Mouse (Mus musculus) CD4-positive helper T cell, adult 2 months (primary cell): Measurements from ENCODE around the gene Arhgap33.

Experiments
- DNase-seq: peaks from one replicate; pipeline ENCODE4 v3.0.0-alpha.2; 2012; ENCODE audit warnings: low read depth, missing footprints, low spot score

The Arhgap33 gene

DNA sequence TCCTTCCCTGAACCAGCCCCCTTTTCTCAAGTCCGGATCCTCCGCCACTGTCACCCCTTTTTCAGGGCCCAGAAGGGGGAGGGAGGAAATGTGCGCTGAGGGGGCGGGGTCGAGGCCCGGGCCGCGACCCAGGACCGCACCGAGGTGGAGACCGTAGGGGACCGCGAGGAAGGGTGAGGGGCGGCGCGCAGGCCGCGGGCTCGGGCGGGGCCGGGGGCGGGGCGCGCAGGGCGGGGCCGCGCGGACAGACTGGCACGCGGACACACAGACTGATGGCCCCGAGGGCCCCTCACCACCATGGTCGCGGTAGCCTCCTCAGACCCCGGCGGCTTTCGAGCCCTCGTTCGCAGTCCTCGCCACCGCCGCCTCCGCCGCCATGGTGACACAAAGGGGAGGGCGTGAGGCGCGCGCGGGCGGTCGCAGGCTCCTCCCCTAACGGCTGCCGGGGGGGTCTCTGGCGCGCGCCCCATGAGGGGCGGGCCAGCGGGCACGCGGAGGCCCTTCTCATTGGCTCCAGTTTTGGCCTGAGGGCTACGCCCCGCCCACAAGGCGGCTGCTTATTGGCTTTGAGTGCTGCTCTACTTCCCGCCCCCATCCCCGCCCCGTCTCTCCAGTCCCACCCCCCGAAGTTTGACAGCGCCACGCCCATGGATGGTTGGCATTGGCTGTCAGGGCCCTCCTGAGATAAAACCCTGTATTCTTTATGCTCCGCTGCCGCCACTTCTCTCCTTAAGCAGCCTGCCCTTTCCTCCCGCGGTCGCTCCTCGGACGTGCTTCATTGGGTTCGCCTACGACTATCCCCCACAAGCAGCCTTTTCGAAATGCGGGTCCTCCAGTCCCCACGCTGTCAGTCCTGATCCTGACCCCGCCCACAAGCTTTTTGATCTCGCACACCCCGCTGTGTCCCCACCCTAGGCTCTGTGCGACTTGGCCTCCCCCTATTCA, at the start of gene Arhgap33:
TSS of gene Arhgap33 (minus strand) at position 428 of the 945 bp plus-strand sequence.
- DNase-seq = peak; percentile 98

DNA sequence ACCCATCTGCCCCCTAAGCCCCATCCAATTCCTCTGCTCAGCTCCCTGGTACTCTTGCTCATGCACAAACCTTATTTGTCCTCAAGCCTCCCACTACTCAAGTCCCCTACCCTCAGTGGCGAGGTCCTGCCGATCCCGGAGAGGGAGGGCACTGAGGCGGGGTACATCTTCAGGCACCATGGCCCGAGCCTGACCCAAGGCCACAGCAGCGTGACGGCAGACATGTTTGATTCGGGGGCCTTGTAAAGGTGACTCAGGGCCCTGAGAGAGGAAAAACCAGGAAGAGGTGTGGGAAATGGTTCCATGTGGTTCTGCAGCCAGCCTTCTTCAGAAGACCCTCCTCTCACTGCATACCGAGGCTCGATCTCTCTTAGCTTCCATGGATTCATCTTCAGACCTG, 49.5 kb upstream of the Arhgap33 start:
- DNase-seq = no peak

DNA sequence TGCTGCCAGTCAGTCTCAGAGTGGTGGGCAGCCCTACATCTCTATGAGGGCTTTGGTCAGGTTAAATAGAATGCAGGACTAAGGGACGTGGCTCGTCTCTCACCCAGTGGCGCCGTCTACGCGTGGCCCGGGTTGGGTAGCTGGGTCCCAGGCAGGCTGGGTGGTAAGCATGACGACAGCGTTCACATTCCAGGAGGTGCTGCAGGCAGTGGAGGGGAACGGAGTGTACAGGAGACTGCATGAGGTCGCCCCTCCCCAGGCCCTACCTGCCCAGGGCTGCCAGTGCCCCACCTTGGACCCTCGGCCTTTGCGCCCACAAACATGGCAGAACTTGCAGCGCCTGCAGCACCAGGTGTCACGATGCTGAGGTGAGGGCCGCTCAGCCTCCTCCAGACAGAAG, 46.7 kb upstream of the Arhgap33 start:
- no peak for DNase-seq

DNA sequence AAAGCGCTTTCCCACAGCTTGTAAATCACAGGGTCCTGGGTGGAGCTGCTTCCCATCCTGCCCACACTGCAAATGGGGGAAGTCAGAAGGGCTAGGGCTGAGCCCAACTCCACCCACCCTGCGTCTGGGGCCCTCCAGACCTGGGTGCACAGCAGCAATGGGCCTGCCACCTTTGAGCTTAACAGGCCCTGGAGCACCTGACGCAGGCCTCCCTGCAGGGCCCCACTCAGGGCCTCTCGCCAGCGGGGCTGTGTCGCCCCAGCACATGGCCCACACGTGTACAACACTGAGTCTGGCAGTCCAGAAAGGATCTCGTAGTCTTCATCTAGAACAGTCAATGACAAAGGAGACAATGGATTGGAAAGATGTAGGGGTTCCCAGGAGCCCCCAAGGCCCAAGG, 45.1 kb upstream of the Arhgap33 start:
- no peak for DNase-seq

DNA sequence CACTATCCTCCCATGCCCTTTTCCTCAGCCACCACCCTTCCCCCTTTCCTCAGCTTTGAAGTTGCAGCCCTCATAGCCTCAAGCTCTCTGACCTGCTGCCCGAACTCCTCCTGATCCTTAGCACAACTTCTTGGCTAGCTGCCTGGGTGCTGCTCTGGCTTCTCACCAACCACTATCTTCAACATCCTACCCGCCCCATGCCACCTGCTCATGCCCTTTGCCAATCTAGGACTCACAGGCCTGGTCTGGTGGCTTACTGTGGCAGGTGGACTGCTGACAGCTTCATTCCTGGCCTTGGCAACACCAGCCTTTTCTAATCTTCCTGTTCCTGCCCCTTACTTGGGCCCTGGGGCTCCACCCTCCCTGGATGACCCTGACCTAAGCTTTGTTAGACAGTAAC, 38.1 kb upstream of the Arhgap33 start:
- no peak for DNase-seq

DNA sequence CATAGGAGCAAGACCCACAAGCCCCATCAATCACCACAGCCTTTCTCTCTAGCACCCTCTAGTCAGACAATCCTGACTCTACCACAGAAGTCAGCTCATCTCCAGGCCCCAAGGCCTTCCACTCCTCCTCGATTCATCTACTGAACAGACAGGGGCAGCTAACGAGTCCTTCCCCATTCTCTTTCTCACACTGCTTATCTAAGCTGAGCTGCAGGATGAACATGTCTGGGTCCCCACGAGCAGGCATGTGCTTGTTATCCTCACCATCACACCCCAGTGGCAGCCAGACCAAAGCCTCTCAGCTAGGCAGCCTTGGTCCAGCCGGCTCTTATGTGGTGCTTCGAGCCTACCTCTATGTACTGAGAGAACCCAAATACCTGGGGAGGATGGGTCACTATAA, 37.5 kb upstream of the Arhgap33 start:
- no peak for DNase-seq

DNA sequence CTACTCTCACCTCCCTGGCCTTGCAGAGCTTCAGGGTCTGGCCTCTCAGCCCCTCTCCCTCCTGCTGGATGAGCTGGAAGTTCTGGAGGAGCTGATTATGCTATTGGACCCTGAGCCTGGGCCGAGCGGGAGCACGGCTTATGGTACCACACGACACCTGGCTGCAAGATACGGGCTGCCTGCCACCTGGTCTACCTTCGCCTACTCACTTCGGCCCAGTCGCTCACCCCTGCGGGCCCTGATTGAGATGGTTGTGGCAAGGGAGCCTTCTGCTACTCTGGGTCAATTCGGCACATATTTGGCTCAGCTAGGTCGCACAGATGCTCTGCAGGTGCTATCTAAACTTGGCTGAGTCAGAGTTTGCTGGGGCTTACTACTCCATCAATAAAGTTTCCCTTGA, 32.7 kb upstream of the Arhgap33 start:
- no peak for DNase-seq

DNA sequence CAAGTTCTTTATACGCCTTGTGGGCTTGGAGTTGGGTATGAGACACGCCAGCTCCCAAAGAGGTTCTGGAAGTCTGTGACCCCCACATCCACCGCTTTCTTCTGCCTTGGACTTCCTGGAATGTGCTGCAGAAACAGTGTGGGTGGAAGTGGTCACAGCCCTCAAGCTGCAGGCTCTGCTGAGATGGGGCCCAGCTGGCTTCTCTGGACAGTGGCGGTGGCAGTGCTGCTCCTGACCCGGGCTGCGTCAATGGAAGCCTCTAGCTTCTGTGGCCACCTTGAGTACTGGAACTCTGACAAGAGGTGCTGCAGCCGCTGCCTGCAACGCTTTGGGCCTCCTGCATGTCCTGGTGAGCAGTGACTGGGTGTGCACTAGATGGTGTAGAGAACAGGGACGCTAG, 31.2 kb upstream of the Arhgap33 start:
- DNase-seq = no peak

DNA sequence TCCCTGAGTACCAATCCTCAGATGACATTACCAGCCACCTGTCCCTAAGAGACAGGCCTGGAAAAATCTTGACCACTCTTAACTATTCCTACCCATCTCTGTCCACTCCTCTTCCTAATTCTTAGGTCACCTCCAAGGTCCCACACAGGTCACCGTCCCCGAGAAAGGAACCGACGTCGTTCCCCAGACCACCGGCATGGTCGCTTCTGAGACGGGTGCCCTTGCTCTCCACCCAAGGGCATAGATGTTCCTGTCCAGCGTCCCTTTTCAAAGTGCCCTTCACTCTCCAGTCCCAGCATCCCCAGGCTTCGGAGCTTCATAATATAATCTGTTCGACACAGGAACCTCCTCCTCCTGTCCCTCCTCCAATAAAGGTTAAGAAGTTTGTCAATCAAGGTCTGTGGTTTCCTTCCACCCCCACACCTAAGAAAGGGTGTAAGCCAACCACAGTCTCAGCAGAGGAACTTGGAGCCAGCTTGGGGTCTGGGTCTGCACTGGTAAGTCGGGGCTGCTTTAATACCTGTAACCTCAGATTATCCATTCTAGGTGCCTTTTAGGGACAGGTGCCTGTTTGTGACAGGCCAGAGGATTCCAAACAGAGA, 30.2 kb upstream of the Arhgap33 start, which contains the start of gene Igflr1:
TSS of gene Igflr1 (plus strand) at position 458 of the 602 bp plus-strand sequence.
- DNase-seq = peak; percentile 69

DNA sequence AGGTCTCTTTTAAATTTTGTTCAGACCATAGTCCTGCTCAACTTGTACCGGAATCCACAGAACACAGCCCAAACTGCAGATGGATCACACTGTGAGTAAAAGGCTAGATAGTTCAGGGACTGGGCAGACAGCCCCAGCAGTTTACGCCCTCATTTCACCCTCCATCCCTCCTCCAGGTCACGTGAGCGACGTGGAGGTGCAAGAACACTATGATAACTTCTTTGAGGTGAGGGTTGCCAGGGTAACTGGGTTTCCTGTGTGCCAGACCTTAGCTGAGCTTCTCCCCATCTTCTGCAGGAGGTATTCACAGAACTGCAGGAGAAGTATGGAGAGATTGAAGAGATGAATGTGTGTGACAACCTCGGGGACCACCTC, 29.0 kb upstream of the Arhgap33 start:
- peak; percentile 89 for DNase-seq

DNA sequence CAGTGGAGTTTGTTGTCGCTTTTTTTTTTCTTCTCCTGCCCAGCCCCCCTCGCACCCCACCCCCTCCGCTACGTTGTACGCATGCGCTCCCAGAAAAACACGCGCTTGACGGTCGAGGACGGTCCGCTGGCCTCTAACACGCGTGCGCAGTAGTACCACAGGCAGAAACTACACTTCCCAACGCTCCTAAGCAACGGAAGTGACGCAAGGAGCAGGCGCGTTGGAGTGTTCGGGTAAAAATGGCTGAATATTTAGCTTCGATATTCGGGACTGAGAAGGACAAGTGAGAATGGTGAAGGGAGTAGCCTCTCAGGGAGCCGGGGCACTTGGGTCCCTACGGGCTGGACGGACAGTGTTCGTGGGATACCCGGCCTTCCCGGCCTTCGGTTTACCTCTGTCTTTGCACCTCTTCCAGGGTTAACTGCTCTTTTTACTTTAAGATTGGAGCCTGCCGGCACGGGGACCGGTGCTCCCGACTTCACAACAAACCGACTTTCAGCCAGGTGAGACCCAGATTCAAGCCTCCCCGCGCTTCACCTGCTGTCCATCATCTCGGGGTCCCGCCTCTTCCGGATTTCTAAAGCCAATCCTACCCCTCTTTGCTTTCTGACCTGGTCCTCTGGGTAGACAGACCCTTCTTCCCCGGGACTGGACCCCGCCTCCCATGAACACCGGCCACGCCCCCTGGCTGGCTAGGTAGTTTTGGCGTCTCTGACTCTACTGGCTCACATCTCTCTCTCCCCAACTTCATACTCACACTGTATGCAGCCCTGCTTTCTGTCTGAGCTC, 28.5 kb upstream of the Arhgap33 start, which contains the start of the genes U2af1l4, Gm49396 and Psenen:
TSS of gene U2af1l4 (plus strand) at position 185 of the 789 bp plus-strand sequence.
TSS of gene Gm49396 (plus strand) at position 228 of the 789 bp plus-strand sequence.
TSS of gene Psenen (minus strand) at position 511 of the 789 bp plus-strand sequence.
- DNase-seq = peak; percentile 98

DNA sequence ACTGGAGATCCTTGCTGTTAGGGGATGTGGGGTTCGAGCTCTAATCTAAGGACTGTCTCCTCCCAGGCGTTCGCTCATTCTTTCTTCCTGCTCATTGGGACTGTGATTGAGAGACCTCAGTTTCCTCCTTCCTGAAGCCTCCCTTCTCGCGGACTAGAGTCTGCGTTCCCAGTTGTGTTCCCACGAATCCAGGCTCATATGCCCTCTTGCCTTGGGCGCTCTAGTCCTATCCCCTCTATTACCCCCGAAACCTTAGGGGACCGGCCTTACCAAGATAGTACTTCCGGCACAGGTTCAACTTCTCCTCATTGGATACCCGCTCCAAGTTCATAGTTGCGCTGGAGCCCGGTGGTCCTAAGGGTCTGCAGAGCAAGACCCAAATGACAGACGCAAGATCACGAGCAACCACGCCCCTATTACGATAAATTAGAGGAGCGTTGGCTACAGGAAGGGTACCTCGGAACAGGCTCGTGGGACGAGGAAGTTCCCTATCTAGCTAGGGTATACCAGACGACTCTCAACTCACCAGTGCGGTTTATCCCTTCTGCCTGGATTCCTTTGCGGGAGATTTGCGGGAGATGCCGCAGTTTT, 27.8 kb upstream of the Arhgap33 start:
- DNase-seq = no peak

DNA sequence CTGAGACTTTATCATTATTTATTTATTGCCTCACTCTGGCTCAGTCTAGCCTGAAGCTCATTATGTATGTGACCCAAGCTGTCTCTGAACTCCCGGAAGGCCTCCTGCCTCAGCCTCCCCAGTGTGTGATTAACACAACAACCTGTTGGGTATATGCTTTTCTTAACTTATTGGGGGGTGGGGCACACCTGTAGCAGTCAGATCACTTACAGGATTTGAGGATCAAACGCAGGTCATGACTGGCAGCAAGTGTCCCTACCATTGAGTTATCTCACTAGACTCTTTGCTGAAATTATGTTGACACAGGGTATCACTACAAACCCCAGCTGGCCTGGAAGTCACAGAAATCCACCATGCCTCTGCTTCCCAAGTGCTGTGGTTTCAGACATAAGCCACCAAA, 25.4 kb upstream of the Arhgap33 start:
- DNase-seq = no peak

DNA sequence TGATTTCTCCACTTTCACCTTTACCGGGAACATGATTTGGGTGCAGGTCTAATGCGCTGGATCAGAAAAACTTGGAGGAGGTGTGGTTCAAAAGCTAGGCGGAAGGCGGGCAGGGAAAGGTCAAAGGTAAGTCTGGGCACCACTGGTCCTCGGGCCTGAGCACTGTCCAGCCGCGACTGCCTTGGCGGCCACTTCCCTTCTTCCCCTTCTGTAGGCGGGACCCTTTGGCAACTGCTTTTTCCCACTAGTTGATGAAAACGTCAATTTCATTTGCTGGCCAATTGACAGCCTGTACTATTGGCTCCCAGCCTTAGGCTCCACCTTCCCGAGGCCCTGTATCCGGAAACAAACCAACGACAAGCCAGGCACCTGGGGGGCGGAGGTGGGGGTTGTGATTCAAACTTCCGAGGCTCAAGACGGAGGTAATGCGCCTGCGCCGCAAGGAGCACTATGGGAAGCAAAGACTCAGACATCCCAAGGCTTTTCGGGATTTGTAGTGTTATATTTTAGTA, 24.6 kb upstream of the Arhgap33 start, which contains the start of gene Lin37:
TSS of gene Lin37 (minus strand) at position 396 of the 512 bp plus-strand sequence.
- DNase-seq = peak; percentile 93

DNA sequence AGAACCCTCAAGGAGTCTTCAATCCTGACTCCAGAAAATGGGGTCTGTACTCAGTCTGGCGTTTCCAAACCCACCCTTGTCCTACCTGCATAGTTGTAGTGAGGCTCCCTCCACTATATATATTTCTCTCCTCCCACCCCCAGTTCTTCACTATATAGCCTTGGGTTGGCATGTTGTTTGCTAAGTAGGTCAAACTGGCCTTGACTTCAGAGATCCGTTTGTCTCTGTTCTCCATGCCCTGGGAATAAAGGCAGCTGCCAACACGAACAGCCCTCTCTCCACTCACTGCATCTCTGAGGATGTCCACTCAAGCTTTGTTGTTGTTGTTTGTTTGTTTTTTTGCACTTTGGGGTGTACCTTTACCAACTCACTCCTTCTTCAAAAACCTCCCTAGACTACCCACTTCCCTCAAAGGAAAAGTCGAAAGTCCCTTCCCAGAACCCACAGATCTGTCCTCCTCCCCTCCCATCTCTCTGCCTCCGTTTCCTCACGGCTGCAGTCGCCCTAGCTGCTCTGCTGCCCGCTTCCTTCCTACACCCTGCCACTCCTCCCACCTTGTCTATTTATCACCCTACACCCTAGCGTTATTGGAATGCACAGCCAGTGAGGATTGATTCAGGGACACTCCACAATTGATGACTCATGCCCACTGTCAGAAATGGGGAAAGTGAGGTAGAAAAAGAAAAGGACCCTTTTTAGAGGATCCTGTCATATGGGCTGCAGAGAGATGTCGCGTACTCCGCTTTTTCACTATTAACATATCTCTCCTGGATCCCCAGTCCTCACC, 24.0 kb upstream of the Arhgap33 start:
- DNase-seq = no peak

DNA sequence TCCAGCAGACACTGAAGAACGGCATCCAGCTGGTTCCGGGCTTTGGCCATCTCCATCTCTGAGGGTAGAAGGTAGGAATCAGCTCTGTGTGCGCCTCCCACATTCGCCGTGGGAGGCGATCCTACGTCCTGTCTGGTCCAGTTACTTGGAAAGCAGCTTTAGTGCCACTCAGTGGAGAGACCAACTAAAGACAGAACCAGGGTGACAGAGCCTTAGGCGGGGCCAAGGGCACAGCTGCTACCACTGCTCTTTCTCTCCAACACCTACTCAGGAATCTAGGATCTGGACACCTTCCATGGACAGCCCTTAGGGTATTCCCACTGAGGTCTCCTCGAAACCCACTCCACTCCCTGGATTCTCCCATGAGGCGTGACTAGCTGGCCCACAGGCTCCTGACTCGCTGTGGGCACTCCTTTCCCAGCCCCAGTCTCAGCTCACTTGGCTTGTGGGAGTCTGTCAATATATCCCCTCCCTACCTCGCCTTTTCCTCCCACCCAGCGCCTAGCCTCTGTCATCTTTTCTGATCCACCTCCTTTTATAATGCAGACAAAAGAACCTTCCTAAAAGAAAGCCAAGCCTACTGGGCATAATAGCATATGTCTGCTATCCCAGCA, 23.1 kb upstream of the Arhgap33 start:
- no peak for DNase-seq

DNA sequence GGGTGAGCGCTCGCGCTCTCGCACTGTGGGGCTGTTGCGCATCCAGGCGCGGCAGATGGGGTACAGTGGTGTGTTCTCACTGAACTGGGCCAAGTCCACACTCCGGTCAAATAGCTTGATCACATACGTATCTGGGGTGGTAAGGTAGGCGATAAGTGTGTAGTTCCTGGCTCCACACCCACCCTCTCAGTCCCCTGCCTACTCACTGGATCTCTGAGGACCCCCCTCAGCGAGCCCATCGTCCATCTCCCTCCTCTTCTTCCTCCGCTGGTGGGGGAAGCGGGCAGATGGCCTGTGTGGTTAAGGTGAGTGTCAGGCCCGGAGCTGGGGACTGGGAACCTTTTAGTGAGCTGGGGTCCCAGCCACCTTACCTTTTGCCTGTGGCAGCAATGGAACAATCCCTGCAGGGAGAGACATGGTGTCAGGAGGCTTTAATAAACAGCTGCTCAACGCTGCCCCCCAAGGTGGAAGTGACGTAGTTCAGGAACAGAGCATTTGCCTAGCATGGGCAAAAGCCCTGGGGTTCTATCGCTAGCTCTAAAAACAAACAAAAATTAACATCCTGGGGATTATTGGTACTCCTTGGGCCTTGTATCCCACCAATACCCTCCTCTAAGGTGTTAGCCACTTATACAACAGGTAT, 22.2 kb upstream of the Arhgap33 start:
- DNase-seq = no peak

DNA sequence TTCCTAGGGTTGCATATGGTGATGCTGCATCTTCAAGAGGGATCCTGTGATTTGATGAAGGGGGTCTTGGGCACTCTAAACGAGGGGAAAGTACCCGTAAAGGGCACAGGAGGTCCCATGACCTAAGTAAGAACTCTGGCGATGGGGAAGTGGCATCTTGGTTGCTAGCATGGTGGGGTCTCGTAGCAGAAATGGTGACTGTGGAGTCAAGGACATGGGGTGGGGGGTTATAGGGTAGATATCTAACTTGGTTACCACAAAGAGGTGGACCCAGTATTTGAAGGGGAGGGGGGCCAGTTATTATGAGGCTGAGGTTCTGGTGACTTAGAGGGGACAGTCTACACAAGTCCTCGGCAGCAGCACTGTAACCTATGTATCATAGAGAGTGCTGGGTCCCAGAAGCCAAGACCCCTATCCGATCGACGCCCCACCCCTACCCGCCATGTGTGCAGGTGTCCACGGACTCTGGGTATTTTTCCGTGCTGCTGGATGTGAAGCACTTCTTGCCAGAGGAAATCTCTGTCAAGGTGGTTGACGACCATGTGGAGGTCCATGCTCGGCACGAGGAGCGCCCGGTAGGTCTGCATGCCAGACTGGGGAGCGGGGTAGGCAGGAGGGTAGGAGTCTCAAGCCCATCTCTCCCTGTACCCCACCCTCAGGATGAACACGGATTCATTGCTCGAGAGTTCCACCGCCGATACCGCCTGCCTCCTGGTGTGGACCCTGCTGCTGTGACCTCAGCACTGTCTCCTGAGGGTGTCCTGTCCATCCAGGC, 19.1 kb upstream of the Arhgap33 start:
- DNase-seq = no peak
